Mouse (Mus musculus) C2C12 (cell line): ENCODE results near the gene Lalba.

ENCODE experiments used
- CTCF ChIP-seq: IDR thresholded peaks from one replicate; pipeline ENCODE4 v1.5.1; 2011; ENCODE audit not compliant: control insufficient read depth, insufficient read depth, insufficient read length
- MAX ChIP-seq: IDR thresholded peaks from one replicate; pipeline ENCODE4 v1.6.1; 2011; ENCODE audit warnings: mild to moderate bottlenecking, control low read depth
- MYOD1 ChIP-seq: IDR thresholded peaks from one replicate; pipeline ENCODE4 v1.6.1; 2011; ENCODE audit warnings: low read depth; ENCODE audit not compliant: control insufficient read depth, insufficient read length
- MYOG ChIP-seq: IDR thresholded peaks from one replicate; pipeline ENCODE4 v1.6.1; 2011; ENCODE audit not compliant: control insufficient read depth, insufficient read length; ENCODE audit errors: extremely low read depth
- USF1 ChIP-seq: IDR thresholded peaks from one replicate; pipeline ENCODE4 v1.6.1; 2011; ENCODE audit warnings: low read depth, mild to moderate bottlenecking, control low read depth, moderate library complexity

DNA sequence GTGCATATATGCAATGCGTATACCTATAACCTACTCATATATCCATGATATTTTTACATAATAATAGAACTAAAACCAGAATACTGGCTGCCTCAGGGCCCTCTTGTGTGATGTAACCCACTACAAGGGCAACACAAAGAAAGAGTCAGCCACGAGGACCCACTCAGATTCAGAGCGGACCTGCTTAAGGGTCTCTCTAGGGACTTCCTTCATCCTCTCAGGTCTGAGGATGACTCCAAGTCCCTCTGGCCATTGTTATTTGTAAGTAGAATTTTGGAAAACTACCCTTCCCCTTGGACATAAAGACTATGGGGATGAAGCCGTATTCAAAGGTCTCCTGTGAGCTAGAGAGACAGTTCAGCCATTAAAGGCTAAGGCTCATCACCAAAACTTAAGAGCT, 12.9 kb downstream of the Lalba start, which contains the start of gene OR5BS1P:
- TF ChIP-seq CTCF = no peak
- no peak for TF ChIP-seq MYOD1
- TF ChIP-seq USF1 = no peak
- no peak for TF ChIP-seq MAX
- TF ChIP-seq MYOG = no peak
